Mouse (Mus musculus) limb, embryonic 11.5 days (tissue): ENCODE results near the gene Fam213b. TPM values are rescaled to one million over a fixed set of nuclear protein-coding genes. Genes with fewer than 3 reads are reported as not detected.

Experiments used
- ATAC-seq: fragments of 200-750 bp; cut with Nextera tagmentation; 2 replicates; pipeline ENCODE4 v1.8.0; 2017; ENCODE audit warnings: low read depth; ENCODE audit not compliant: insufficient number of reproducible peaks, low FRiP score, low TSS enrichment
- DNase-seq: peaks from one replicate; pipeline ENCODE4 v3.0.0-alpha.2; 2015; ENCODE audit warnings: low spot score
- H3K27ac ChIP-seq: fragments of 300-500 bp; sonication (generic); replicated peaks from 2 replicates; pipeline ENCODE4 v1.5.1; 2014; ENCODE audit warnings: low read depth, mild to moderate bottlenecking, low read length
- H3K27me3 ChIP-seq: fragments of 300-500 bp; sonication (generic); 2 replicates; pipeline ENCODE4 v1.6.1; 2014; ENCODE audit warnings: mild to moderate bottlenecking, low read length, mixed read lengths; ENCODE audit not compliant: control insufficient read depth, insufficient read depth
- H3K36me3 ChIP-seq: fragments of 300-500 bp; sonication (generic); 2 replicates; pipeline ENCODE4 v1.6.1; 2014; ENCODE audit warnings: mild to moderate bottlenecking, low read length, moderate library complexity, mixed read lengths; ENCODE audit not compliant: control insufficient read depth, insufficient read depth
- H3K4me1 ChIP-seq: fragments of 300-500 bp; sonication (generic); 2 replicates; pipeline ENCODE4 v1.6.1; 2014; ENCODE audit warnings: low read length, mixed read lengths; ENCODE audit not compliant: control insufficient read depth, insufficient read depth
- H3K4me2 ChIP-seq: fragments of 300-500 bp; sonication (generic); 2 replicates; pipeline ENCODE4 v1.6.1; 2014; ENCODE audit warnings: low read depth, mild to moderate bottlenecking, moderate library complexity; ENCODE audit not compliant: severe bottlenecking
- H3K4me3 ChIP-seq: fragments of 300-500 bp; sonication (generic); 2 replicates; pipeline ENCODE4 v1.5.1; 2014; ENCODE audit warnings: low read depth, low read length
- H3K9ac ChIP-seq: fragments of 300-500 bp; sonication (generic); 2 replicates; pipeline ENCODE4 v1.6.1; 2014; ENCODE audit warnings: mild to moderate bottlenecking, low read length
- H3K9me3 ChIP-seq: fragments of 300-500 bp; sonication (generic); 2 replicates; pipeline ENCODE4 v1.6.1; 2016; ENCODE audit warnings: low read length; ENCODE audit not compliant: control insufficient read depth
- WGBS: fragments of 180-500 bp; shearing (Covaris S2); extraction: QIAGEN DNeasy Blood & Tissue Kit; methylation state at CpG from one replicate; pipeline ENCODE4 v1.1.7; 2014; 5-methylcytosine and 5-hydroxymethylcytosine counted together
- polyA plus RNA-seq: library from polyadenylated mRNA; unstranded; fragments of >200 nt; fragmentation: Nextera tagmentation; extraction: Ambion mirVana; gene quantifications from 2 replicates; pipeline ENCODE4 v1.2.1, GENCODE M21; 2014

The Fam213b gene
- polyA plus RNA-seq, 1 experiment from 2014 or later: 41.9 TPM

- Histone ChIP-seq H3K9me3 (no peaks in the 10 kb centered on the region), H3K27me3 (no peaks in the 10 kb centered on the region), H3K27ac (peak overlapping the region; percentile 60), H3K9ac (peak overlapping the region; percentile 49), H3K4me2 (peak overlapping the region; percentile 43), H3K36me3 (no peaks in the 10 kb centered on the region), H3K4me1 (0 out of 2 replicates have a peak, but pooled peaks cover 6% of the 10 kb centered on the region), H3K4me3 (peak overlapping the region; percentile 26)
- WGBS: under 1% methylated on average over 18 of the region's 18 CpGs
- DNase-seq (peak; percentile 97), ATAC-seq (peak; percentile 92)
Measured at GRCm38 (mm10) chr4:154864271-154864771, 34.6 kb downstream of the Fam213b start.

GRCm38 (mm10) chr4:154863436-154863935 lies 35.4 kb downstream of the Fam213b start:
- peak overlapping the region; percentile 43; the same call in 1 of the 2 replicates for H3K27ac ChIP-seq
- H3K27me3 ChIP-seq: no peaks in the 10 kb centered on the region
- WGBS: 88% methylated on average over 3 of the region's 3 CpGs
- DNase-seq (no peak), ATAC-seq (no peak)
- H3K9ac ChIP-seq: no peak overlapping the region
- 0 out of 2 replicates have a peak, but pooled peaks cover 6% of the 10 kb centered on the region for H3K4me1 ChIP-seq
- H3K4me2 ChIP-seq: no peak overlapping the region
- no peaks in the 10 kb centered on the region for H3K36me3 ChIP-seq
- no peak overlapping the region for H3K4me3 ChIP-seq
- H3K9me3 ChIP-seq: no peaks in the 10 kb centered on the region

- no peak for DNase-seq
- WGBS: 71% methylated on average over 5 of the region's 5 CpGs
- H3K36me3 ChIP-seq: no peaks in the 10 kb centered on the region
- no peaks in the 10 kb centered on the region for H3K9me3 ChIP-seq
- H3K27ac ChIP-seq: no peak overlapping the region
- H3K4me3 ChIP-seq: no peak overlapping the region
- ATAC-seq: no peak
- H3K27me3 ChIP-seq: no peaks in the 10 kb centered on the region; the same call in 1 of the 2 replicates
- no peak overlapping the region for H3K4me2 ChIP-seq
- no peak overlapping the region for H3K9ac ChIP-seq
- H3K4me1 ChIP-seq: 0 out of 2 replicates have a peak, but pooled peaks cover 6% of the 10 kb centered on the region
Measured at GRCm38 (mm10) chr4:154861967-154862366, 37.0 kb downstream of the Fam213b start.

- no peak for ATAC-seq
- H3K4me1 ChIP-seq: peaks cover 8% of the 10 kb centered on the region; the same call in 1 of the 2 replicates
- WGBS: 85% methylated on average over 3 of the region's 3 CpGs
- H3K4me3 ChIP-seq: no peak overlapping the region
- H3K27me3 ChIP-seq: peaks cover 20% of the 10 kb centered on the region
- no peaks in the 10 kb centered on the region for H3K36me3 ChIP-seq
- no peak overlapping the region for H3K27ac ChIP-seq
- H3K9ac ChIP-seq: no peak overlapping the region
- no peak overlapping the region for H3K4me2 ChIP-seq
- H3K9me3 ChIP-seq: no peaks in the 10 kb centered on the region
- no peak for DNase-seq
Measured at GRCm38 (mm10) chr4:154858601-154859000, 40.3 kb downstream of the Fam213b start.

GRCm38 (mm10) chr4:154857366-154858240 lies 41.3 kb downstream of the Fam213b start:
- Histone ChIP-seq H3K4me1 (peaks cover 8% of the 10 kb centered on the region; the same call in 1 of the 2 replicates), H3K27me3 (peaks cover 20% of the 10 kb centered on the region), H3K4me2 (no peak overlapping the region), H3K9ac (no peak overlapping the region; the same call in 1 of the 2 replicates), H3K4me3 (no peak overlapping the region), H3K27ac (no peak overlapping the region), H3K36me3 (no peaks in the 10 kb centered on the region), H3K9me3 (no peaks in the 10 kb centered on the region)
- 77% methylated on average over 10 of the region's 10 CpGs for whole genome bisulfite sequencing
- ATAC-seq (no peak), DNase-seq (no peak)

- 86% methylated on average over 7 of the region's 7 CpGs for WGBS
- Histone ChIP-seq H3K9ac (no peak overlapping the region), H3K27me3 (peaks cover 20% of the 10 kb centered on the region)
Measured at GRCm38 (mm10) chr4:154856882-154857281, 42.1 kb downstream of the Fam213b start.

GRCm38 (mm10) chr4:154856480-154856837 lies 42.5 kb downstream of the Fam213b start:
- Histone ChIP-seq H3K4me1 (peaks cover 8% of the 10 kb centered on the region; the same call in 1 of the 2 replicates), H3K36me3 (no peaks in the 10 kb centered on the region), H3K4me3 (peak overlapping the region; percentile 46), H3K4me2 (peak overlapping the region; percentile 93), H3K27me3 (peaks cover 20% of the 10 kb centered on the region), H3K9me3 (no peaks in the 10 kb centered on the region), H3K27ac (no peak overlapping the region), H3K9ac (no peak overlapping the region)
- whole genome bisulfite sequencing: 19% methylated on average over 9 of the region's 9 CpGs
- ATAC-seq (peak; percentile 8; the same call in 1 of the 2 replicates), DNase-seq (no peak)

More at GRCm38 (mm10) chr4:154856882-154857281, 42.1 kb downstream of the Fam213b start:
- Histone ChIP-seq H3K4me2 (no peak overlapping the region), H3K4me3 (no peak overlapping the region; the same call in 1 of the 2 replicates), H3K4me1 (peaks cover 8% of the 10 kb centered on the region; the same call in 1 of the 2 replicates), H3K9me3 (no peaks in the 10 kb centered on the region), H3K36me3 (no peaks in the 10 kb centered on the region), H3K27ac (no peak overlapping the region)
- no peak for ATAC-seq
- DNase-seq: no peak

- H3K9ac ChIP-seq: peak overlapping the region; percentile 50
- ATAC-seq (peak; percentile 79; the same call in 1 of the 2 replicates), DNase-seq (peak; percentile 91)
- H3K9me3 ChIP-seq: no peaks in the 10 kb centered on the region
- H3K36me3 ChIP-seq: no peaks in the 10 kb centered on the region
- no peak overlapping the region for H3K27ac ChIP-seq
- H3K27me3 ChIP-seq: peaks cover 20% of the 10 kb centered on the region
- H3K4me3 ChIP-seq: peak overlapping the region; percentile 46
- peaks cover 8% of the 10 kb centered on the region; the same call in 1 of the 2 replicates for H3K4me1 ChIP-seq
- H3K4me2 ChIP-seq: peak overlapping the region; percentile 93
- under 1% methylated on average over 105 of the region's 110 CpGs for WGBS
Measured at GRCm38 (mm10) chr4:154855721-154856479, 43.0 kb downstream of the Fam213b start.
